Mouse (Mus musculus): ENCODE results near the gene Wwox.
A peak's percentile ranks its signal among the peaks of the same experiment; 100 is the strongest.

Wwox gene

DNA sequence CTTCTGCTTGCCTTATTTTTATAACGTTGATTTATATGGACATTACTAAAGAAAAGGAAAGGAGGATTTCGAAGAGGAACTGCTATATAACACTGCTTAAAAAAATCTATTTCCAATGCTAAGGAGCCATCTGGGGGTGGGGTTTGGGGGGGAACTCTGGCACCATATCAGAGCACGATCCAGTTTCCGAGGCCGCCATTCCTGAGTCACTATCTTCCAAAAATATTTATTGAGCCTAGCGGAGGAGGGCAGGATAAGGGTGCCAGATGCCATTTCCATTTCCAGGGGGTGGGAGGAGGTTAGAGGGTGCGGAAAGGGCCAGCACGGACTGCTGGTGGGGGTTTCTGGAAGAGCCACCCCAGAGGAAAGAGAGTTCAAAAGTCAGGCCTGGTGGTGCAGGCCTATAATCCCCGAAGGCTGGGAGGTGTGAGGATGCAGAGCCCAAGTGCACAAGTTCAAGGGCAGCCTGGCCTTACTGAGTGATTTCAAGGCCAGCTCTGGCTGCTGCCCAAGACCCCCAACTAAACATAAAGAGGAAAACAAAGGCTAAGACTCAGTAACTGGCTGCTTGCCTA is 658.6 kb downstream of the Wwox start:
- DNase-seq (ENCODE audit: extremely low spot score) = no peak

DNA sequence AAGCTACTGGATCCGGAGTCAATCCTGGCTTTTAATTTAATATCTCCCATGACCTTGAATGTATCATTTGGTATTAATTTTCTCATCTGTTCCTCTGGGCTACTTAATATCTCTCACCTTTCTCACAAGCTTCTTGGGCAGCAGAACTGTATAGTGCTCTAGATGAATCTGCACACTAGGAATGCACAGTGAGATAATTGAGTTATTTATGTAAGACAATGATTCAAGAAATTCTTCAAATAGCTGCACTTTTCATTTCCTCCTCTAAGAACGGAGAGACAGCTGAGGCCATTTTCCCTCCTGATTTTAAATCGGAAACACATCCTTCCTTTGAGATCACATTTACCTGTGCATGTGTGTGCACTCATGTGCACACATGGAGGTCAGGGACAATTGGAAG is 669.9 kb downstream of the Wwox start:
- DNase-seq (ENCODE audit: extremely low spot score) = no peak

DNA sequence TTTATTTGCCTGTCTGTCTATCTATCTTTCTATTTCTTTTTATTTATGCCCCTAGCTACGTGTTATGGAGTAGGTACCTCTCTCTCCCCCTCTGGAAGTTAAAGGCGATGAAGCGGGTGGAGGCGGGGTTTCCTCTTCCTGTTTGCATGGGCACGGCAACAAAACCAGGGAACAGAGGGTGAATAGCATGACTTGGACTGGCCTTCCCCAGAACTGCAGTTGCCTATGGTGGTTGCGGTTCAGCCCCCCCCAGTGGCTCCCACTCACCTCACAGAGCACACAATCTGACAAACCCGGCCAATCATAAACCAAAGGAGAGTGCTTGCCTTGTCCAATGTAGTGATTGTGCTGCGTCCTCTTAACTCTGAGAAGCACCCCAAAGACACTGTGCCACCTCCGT is 671.0 kb downstream of the Wwox start:
- no peak for DNase-seq (ENCODE audit: extremely low spot score)

DNA sequence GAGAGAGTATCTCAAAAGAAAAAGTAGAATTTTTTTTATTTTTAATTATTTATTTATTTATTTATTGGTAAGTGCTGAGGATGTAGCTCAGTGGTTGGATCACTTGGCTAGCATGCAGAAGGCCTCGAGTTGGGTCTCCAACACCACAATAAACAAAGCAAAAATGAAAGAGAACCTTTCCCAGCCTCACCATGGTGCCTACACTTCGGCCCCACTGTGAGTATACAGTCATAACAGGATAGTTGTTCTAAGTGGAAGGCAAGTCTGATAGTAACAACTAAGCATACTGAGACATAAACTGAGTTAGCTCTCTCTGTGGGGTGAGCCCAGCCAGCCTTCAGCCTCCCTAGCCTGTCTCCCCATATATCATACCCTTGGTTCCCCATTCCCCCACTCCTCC is 672.6 kb downstream of the Wwox start:
- no peak for DNase-seq (ENCODE audit: extremely low spot score)

DNA sequence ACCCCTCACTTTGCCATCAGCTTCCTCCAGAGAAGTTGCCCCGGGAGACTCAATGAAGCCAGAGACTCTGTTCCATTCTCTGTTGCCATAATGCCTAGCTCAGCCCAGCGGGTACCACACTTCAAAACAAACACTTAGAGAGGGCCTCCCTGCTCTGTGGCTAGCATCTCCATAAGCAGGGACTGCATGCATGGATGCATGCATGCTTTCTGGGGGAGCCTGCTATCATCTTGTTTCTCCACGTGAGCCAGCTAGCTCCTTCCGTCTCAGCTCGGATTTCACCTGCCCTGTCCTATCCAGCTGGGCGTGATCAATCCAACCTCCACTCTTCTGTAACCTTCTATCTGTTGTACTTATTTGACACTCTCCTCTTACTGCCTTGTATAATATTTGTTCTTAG is 675.0 kb downstream of the Wwox start:
- DNase-seq (ENCODE audit: extremely low spot score) = no peak

DNA sequence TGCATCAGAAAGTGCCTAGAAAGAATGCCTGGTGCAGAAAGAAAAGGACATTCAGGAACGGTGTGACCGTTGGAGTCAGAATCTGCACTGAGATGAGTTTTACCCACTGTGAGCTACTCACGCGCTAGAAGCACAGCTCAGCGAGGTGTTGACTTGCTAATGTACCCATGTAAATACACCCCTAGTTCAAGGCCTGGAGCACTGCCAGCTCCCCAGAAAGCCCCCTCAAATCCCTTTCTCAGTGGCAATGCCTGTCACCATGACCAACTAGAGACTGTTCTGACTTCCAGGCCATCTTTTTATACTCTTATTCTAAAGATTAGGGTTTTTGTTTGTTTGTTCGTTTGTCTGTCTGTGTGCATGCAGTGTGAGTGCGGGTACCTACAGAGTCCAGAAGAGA is 686.6 kb downstream of the Wwox start:
- no peak for DNase-seq (ENCODE audit: extremely low spot score)

DNA sequence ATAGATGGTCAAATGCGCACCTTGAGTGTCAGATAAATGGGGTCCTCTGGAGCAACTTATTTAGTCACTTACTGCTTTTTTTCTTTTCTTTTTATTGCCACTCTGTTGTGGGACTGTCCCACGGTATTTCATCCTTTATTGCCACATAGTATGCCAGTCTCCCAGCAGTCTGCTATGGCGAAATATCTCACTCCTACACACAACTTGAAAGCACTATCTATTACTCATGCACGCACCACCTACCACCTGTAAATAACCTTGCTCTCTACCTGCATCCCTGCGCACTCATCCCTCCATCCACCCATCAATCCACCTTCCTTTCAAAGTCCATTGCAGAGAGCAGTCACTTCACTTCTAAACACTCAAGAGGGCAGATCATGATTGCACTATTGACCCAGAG is 687.2 kb downstream of the Wwox start:
- no peak for DNase-seq (ENCODE audit: extremely low spot score)

DNA sequence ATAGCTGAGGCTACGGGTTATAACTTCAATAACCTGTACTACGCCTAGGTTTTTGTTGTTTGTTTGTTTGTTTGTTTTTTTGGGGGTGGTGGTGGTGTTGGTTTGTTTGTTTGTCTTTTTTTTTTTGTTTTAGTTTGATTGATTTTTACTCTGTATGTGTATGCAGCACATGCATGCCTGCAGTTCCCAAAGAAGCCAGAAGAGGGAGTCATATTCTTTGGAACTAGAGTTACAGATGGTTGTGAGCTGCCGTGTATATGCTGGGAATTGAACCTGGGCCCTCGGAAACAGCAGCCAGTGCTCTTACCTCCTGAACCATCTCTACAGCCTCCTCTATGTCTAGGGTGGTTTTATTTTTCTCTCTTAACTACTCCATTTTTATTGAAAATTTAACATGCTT is 689.9 kb downstream of the Wwox start:
- no peak for DNase-seq (ENCODE audit: extremely low spot score)

DNA sequence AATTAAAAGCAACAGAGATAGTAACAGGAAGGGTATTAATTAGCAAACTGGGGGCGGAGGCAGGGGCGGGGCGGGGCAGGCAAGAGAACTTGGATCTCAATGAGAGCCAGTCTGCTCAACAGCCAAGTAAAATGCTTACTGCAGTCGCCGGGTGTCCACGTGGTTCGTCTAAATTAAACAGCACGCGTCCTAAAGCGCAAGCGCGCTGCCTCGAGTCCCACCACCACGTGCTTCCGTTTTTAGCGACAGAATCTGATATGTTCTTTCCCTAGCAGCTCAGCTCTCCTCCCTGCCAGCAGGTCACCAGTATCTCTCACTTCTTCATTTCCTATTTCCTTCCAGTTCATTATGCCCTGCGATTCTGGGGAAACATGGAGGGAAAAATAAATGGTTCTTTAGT is 693.7 kb downstream of the Wwox start:
- DNase-seq (ENCODE audit: extremely low spot score) = no peak

DNA sequence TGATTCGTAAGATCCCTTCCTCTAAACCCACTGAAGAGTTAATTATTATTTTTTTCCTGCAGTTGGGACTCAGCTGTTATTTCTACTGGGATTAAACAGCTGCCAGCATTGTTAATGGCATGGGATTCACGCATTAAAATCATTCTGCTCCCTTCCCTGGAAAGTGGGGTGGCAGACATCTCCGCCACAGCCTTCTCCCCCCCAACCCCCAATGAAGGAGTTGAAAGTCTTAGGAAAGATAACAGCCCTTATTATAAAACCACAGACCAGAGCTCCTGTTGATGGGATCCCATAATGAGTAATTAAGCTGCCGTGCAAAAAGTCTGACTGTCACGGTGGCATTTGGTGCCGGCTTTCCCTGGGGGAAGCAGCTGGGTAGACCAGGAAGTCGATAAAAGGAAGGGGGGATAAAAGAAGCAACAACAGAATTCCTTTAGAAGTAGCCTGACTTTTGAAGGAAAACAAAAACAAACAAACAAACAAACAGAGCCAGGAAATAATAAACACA is 694.3 kb downstream of the Wwox start:
- no peak for DNase-seq (ENCODE audit: extremely low spot score)

DNA sequence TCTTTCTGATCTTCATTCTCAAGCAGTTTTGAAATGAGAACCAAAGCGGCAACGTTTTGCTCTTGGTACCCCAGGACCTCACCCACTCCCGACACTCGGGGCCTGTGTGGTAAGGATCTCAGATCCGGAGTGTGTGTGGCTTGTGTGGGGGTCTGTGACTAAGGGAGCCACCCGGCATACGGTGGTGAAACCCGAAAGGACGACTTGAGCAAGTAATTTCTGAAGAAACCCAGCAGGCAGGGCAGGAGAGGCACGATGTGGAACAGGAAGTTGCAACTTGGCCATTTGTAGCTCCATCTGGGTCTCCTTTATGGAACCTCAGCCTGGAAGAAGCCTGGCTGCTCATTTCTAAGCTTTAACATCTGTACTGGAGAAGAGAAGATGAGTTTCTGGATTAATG is 697.4 kb downstream of the Wwox start:
- DNase-seq (ENCODE audit: extremely low spot score) = no peak

DNA sequence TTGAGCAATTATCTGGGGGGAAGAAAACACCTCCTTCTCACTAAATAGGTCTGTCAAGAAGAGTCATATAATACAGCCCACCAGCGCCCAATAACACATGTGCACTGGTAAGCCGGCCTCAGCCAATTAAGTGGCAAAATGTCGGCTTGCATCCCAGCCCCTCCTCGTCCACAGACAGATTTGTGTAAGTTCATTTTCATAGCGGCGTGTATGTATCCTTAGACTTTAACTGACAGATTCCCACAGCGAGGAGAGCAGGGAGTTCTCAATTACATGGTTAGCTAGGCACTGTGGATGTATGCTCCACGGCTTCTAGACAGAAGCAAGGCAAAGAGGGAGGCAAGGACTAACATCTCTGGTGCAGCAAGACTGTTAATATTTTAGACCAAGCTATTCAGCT is 702.2 kb downstream of the Wwox start:
- DNase-seq (ENCODE audit: extremely low spot score) = no peak

DNA sequence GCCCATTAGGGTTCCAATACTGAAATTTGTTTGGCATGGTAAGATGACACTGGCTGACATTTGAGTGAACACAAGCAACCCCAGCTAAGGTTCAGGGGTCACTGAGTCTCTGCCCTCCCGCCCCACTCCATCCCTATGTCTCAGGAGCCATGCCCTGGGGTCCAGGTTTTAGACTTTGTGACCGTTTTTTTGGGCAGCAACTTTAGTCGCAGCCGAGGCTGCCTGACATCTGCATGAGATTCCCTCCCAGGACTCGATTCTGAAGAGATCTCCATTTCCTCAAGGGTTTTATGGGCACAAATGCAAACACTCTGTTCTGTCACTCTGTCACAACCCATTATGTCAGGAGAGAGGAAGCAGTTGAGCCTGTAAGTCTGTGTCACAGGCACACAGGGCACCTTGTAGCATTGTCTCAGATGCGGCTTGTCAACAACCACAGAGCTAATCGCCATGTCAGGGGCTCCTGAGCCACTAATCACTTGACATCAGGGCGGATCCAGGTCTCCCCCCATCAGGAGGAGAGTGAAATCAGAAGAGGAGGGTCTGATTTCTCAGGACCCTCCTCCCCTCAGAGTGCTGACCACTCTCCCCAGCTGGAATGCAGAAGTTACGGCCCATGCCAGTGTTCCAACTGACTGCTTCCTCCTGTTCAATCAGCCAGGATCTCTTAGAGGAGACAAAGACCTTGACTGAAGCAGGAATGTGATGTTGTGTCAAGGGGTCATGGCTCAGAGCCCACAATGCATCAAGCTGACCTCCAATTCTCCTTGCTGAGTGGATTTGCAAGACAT is 704.3 kb downstream of the Wwox start:
- DNase-seq (ENCODE audit: extremely low spot score) = peak; percentile 40

DNA sequence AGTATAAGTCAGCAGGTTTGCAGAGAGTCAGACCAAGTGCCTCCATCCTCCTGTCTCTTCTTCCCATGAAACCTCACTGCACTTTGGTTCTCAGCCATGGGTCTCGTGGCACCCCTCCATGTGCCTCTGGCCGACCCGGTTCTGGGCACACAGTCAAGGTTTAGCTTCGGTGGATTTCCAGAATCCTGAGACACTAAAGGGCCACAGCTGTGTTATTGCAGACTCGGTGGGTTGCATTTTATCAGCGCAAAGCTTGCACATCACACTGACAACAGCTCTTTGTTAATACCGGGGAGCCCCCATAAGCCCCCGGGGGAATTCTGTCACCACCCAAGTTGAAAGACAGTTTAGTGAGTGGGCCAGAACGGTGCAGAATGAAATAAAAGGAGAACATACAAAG is 707.6 kb downstream of the Wwox start:
- no peak for DNase-seq (ENCODE audit: extremely low spot score)

DNA sequence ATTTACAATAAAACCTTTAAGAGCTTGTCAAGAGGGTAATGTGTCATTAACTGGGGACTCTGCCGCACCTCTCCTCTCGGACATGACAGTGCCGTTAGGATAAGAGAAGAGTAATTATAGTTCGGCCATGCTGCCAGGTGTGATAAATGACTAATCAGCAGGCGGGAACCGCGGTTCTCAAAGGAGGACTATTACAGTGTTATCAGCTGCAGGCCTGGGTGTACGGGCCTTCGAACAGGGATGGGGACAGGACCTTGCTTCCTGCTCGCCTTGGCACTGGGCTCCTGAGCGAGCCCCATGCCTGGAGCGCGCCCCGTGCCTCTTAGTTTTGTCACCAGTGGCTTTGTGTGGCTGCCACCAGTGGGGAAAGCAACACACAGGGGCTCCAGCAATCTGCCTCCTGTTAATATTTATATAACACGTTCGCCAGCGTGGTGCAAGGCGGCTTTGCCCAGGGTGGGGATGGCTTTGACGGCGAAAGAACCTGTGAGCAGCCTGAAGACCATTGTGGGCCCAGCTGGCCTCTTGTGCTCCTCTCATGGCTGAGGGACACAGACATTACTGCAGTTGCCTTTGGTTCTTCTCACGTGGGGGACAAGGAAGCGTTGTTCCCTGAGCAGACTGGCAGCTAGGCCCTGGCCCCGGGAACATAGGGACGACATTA is 711.1 kb downstream of the Wwox start:
- no peak for DNase-seq (ENCODE audit: extremely low spot score)

DNA sequence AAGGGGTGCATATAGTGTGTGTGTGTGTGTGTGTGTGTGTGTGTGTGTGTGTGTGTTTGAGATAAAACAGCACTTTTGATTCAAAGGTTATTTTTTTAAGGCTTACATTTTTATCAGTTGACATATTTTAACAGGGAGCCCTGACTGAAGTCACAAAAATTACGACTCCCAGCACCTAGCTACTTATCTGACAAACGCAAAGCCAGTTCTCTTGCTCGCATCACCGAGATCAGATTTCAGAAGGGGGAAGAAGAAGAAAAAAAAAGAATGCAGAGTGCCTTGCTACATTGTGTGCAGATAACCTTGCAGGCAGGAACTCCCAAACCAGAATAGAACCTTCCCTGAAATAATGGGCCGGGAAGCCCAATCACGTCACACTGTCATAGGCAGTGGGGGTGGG is 712.0 kb downstream of the Wwox start:
- DNase-seq (ENCODE audit: extremely low spot score) = no peak

DNA sequence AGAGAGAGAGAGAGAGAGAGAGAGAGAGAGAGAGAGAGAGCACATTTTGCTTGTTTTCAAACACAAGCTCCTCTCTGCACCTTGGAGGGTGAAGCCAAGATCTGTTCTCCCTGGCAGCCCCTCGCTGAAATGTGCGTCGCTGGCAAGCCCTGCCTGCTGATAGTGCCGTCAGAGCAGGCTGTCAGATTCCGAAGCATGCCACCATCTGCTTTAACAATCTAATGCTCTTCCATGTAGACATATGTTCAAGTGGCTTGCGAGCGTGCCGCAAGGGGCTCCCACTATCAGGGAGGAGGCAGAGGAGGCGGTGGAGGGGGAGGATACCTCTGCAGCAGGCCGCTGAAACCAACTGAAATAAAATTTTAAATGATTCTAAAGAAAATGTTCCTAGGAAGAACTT is 714.6 kb downstream of the Wwox start:
- no peak for DNase-seq (ENCODE audit: extremely low spot score)

DNA sequence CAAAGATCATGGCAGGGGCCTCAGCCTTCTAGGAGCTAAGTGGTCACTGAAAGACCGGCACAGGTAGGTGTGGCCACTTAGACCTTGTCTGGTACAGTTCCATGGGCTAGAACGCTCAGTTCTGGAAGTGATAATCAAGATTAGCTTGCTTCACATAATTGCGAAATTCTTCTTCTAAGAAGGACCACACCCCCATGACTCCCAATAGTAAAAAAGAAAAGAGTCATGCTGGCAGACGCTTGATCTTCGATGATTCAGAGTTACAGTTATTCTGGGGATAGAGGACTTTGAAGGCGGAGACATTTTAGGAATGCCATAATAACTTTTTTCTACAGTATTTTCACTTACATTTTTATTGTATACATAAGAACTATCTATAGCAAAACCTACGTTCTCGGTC is 716.7 kb downstream of the Wwox start:
- no peak for DNase-seq (ENCODE audit: extremely low spot score)

DNA sequence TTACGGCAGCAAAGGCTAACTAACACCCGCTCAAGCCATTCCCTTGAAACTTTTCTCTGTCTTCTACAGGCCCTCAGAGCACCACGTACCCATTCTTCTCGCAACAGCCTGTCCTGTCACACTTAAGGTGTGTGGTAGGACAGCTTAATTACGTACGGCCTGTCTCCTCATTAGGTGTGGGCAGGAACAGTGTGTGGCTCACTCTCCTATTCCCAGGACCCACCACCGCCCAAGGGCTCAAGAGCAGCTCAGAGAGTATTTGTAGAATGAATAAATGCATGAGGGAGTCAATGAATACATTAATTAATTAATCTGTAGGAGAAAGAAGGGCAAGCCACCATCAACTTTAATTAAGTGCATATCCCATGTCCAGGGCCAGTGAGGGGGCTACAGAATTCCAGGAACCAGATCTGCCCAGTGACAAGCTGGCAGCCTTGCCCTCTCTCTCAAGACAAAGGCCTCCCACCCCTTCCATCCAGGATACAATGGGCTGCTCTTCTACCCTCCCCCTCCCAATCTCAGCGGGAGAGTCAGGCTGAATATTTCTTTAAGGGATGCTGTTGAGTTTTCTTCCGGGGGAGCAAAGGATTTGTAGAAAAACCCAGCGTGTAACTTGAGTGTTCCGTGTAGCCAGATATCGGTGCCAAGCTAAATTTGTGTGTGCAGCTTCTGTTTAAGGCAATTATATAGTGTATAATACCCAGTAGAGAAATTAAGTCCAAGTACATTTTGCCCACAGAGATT is 718.7 kb downstream of the Wwox start:
- DNase-seq (ENCODE audit: extremely low spot score) = peak; percentile 65

DNA sequence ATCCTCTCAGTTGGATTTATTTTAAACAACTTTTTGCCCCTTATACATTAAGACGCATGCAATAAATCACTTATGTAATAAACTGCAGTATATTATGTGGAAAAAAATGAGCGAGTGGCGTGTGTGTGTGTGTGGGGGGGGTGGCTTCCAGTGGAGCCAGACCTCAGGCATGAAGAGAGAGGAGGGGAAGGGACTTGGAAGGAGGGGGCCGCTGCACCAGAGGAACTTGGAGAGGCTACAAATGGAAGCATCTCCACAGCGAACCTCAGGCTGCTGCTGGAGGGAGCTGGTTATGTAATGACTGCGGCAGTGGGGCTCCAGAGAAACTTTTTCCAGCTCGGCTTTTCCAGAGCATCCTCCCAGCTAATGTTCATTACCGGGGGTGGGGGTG is 719.3 kb downstream of the Wwox start:
- DNase-seq (ENCODE audit: extremely low spot score) = peak; percentile 47

DNA sequence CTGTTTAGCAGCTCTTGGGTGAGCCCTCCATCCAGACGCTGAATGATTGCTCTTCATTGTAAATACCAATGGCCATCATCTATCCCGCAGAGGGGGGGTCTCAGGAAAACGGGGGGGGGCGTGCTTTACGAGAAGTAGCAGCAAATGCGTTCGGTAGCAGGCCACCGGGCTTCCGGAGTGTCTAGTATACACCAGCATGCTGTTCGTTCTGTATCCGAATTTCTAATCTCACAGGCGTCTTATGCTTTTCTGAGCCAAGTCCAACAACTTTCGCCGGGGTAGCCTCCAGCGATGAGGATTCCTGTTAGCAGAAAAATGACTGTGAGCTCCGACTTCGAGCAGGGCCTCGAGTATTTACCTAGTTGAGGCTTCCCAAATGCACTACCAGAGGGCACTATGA is 719.8 kb downstream of the Wwox start:
- peak; percentile 47 for DNase-seq (ENCODE audit: extremely low spot score)

DNA sequence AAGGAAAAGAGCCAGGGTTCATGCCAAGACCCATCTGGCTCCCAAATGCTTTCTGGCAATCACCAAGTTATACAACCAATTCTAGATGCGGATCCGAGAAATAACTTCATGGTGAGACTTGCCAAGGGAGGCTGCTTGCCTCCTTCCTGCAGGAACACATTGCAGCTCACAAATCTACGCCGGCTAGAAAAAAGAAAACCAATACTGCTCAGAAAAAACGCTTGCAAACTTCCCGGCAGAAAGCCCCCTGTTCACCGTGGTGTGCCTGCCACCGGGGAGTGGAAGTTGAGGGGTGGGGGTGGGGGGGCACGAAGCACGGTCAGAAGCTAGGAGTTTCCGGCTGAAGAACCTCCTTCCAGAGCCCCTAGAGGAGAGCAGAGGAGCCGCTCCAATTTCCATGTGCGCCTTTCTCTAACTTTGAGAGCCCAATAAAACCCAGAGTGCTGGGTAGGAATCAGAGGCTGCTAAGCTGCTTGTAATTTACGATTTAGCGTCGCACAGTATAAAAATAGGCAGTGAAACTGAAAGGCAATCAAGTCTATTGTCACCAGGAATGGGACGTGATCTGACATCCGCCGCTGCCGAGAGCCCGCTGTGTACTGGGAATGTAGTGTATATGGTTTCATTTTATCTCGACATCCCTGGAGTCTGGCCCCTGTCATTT is 720.4 kb downstream of the Wwox start:
- DNase-seq (ENCODE audit: extremely low spot score) = peak; percentile 67
